Mouse (Mus musculus) liver, embryonic 12.5 days (tissue): ENCODE data around the gene Bola2. TPM values are rescaled to one million over a fixed set of nuclear protein-coding genes. Genes with fewer than 3 reads are reported as not detected.
A peak's percentile ranks its signal among the peaks of the same experiment; 100 is the strongest.

Experiments used
- ATAC-seq: fragments of 200-750 bp; cut with Nextera tagmentation; 2 replicates; pipeline ENCODE4 v1.8.0; 2017; ENCODE audit warnings: moderate number of reproducible peaks, mild to moderate bottlenecking, moderate library complexity
- H3K27ac ChIP-seq: fragments of 300-500 bp; sonication (generic); 2 replicates; pipeline ENCODE4 v1.5.1; 2016; ENCODE audit warnings: mild to moderate bottlenecking
- H3K27me3 ChIP-seq: fragments of 300-500 bp; sonication (generic); replicated peaks from 2 replicates; pipeline ENCODE4 v1.6.1; 2016; ENCODE audit warnings: mild to moderate bottlenecking, moderate library complexity
- H3K36me3 ChIP-seq: fragments of 300-500 bp; sonication (generic); 2 replicates; pipeline ENCODE4 v1.6.1; 2016; ENCODE audit warnings: mild to moderate bottlenecking, moderate library complexity
- H3K4me1 ChIP-seq: fragments of 300-500 bp; sonication (generic); 2 replicates; pipeline ENCODE4 v1.6.1; 2016
- H3K4me2 ChIP-seq: fragments of 300-500 bp; sonication (generic); 2 replicates; pipeline ENCODE4 v1.6.1; 2016; ENCODE audit warnings: mild to moderate bottlenecking, moderate library complexity
- H3K4me3 ChIP-seq: fragments of 300-500 bp; sonication (generic); 2 replicates; pipeline ENCODE4 v1.5.1; 2016; ENCODE audit warnings: mild to moderate bottlenecking, moderate library complexity
- H3K9ac ChIP-seq: fragments of 300-500 bp; sonication (generic); 2 replicates; pipeline ENCODE4 v1.6.1; 2016; ENCODE audit warnings: mild to moderate bottlenecking, moderate library complexity
- H3K9me3 ChIP-seq: fragments of 300-500 bp; sonication (generic); replicated peaks from 2 replicates; pipeline ENCODE4 v1.6.1; 2016; ENCODE audit warnings: mild to moderate bottlenecking, moderate library complexity
- WGBS: fragments of 180-500 bp; shearing (Covaris S2); methylation state at CpG from one replicate; pipeline ENCODE4 v1.1.7; 2016; ENCODE audit not compliant: insufficient replicate concordance; 5-methylcytosine and 5-hydroxymethylcytosine counted together
- polyA plus RNA-seq: library from polyadenylated mRNA; unstranded; fragments of >200 nt; fragmentation: Nextera tagmentation; extraction: Ambion mirVana; gene quantifications from 2 replicates; pipeline ENCODE4 v1.2.1, GENCODE M21; 2016

The Bola2 gene
- polyA plus RNA-seq, 1 experiment from 2014 or later, result 153 TPM

GRCm38 (mm10) chr7:126691676-126692075, 3.5 kb upstream of the Bola2 start:
- H3K4me1 ChIP-seq, result peaks cover 33% of the 10 kb centered on the region
- H3K36me3 ChIP-seq, result peaks cover 22% of the 10 kb centered on the region
- 79% methylated on average over 5 of the region's 5 CpGs for WGBS
- no peak overlapping the region for H3K27ac ChIP-seq
- H3K9me3 ChIP-seq, result no peaks in the 10 kb centered on the region
- no peak for ATAC-seq
- H3K27me3 ChIP-seq, result no peaks in the 10 kb centered on the region
- H3K4me2 ChIP-seq, result no peak overlapping the region
- no peak overlapping the region for H3K4me3 ChIP-seq
- no peak overlapping the region for H3K9ac ChIP-seq

DNA sequence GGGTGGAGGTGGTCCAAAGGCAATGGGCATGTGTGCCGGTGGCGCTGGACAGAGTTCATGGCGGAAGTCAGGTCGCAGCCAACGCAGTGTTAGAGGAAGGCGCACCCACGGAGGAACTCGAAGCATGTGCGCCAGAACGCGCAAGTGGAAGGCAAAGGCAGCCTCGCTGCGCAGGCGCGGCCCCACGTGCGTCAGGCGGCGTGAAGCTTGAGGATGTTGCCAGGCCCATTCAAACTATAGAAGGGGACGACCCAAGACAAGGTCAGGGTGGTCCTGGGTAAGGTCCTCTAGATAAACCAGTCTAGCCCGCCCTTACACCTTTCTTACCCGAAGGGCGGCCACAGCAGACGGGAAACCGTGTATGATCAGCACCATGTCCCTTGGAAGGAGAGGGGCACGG, 2.8 kb upstream of the Bola2 start:
- Histone ChIP-seq H3K9me3 (no peaks in the 10 kb centered on the region), H3K27me3 (no peaks in the 10 kb centered on the region), H3K4me2 (no peak overlapping the region), H3K4me3 (no peak overlapping the region), H3K27ac (no peak overlapping the region), H3K36me3 (peaks cover 27% of the 10 kb centered on the region), H3K4me1 (peaks cover 33% of the 10 kb centered on the region), H3K9ac (no peak overlapping the region)
- 88% methylated on average over 26 of the region's 26 CpGs for WGBS
- ATAC-seq, result no peak

GRCm38 (mm10) chr7:126693256-126693655, 1.9 kb upstream of the Bola2 start:
- Histone ChIP-seq H3K36me3 (peaks cover 33% of the 10 kb centered on the region), H3K4me1 (peaks cover 39% of the 10 kb centered on the region), H3K27me3 (no peaks in the 10 kb centered on the region), H3K9ac (no peak overlapping the region), H3K27ac (no peak overlapping the region), H3K4me2 (no peak overlapping the region), H3K9me3 (no peaks in the 10 kb centered on the region), H3K4me3 (no peak overlapping the region)
- 23% methylated on average over 3 of the region's 3 CpGs for whole genome bisulfite sequencing
- no peak for ATAC-seq

DNA sequence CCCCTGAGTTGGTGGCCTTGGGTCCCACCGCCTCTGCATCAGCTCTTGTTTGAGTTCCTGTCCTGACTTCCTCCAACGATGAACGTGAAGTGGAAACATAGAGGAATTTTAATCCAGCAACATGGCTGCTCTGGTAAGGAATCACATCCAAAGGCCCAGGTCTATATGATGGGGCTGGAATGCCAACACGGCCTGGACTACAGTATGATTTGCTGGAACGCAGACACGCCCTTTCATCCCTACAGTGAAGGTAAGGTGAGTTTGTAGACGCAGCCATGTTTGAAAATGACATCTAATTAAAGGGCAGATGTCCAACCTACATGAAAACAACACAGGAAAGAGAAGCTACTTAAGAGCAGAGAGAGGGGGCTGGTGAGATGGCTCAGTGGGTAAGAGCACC, 1.4 kb upstream of the Bola2 start:
- 80% methylated on average over 7 of the region's 7 CpGs for WGBS
- no peak overlapping the region for H3K4me2 ChIP-seq
- no peaks in the 10 kb centered on the region for H3K27me3 ChIP-seq
- H3K9ac ChIP-seq, result no peak overlapping the region
- peaks cover 33% of the 10 kb centered on the region for H3K36me3 ChIP-seq
- H3K27ac ChIP-seq, result no peak overlapping the region
- no peak for ATAC-seq
- H3K4me3 ChIP-seq, result no peak overlapping the region
- peaks cover 42% of the 10 kb centered on the region for H3K4me1 ChIP-seq
- H3K9me3 ChIP-seq, result no peaks in the 10 kb centered on the region

DNA sequence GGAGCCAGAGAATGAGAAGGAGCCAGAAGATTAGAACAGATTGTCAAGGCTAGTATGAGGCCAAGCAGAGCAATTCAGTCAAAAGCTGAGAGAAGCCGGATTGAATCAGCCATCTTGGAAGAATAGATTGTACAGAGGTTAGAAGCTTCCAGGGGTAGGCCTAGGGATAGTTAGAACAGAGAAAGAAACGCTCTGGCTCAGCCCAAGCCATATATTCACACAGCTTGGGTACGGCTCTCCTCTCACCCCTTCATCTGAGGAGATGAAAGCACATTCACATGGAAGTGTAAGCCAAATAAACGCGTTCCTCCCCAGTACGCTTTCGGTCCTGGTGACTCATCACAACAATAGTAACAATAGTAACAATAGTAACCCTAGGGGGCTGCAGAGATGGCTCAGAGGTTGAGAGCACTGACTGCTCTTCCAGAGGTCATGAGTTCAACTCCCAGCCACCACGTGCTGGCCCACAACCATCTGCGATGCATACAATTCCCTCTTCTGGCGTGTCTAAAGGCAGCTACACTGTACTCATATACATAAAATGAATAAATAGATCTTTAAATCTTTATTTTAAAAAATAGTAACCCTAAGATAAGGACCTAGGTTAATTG, 655 bp upstream of the Bola2 start:
- Histone ChIP-seq H3K4me3 (peak overlapping the region; percentile 92), H3K4me2 (peak overlapping the region; percentile 95), H3K9ac (peak overlapping the region; percentile 88; the same call in 1 of the 2 replicates), H3K36me3 (peaks cover 37% of the 10 kb centered on the region), H3K9me3 (no peaks in the 10 kb centered on the region), H3K27ac (no peak overlapping the region), H3K4me1 (peaks cover 48% of the 10 kb centered on the region), H3K27me3 (no peaks in the 10 kb centered on the region)
- WGBS, result 52% methylated on average over 10 of the region's 10 CpGs
- no peak for ATAC-seq

- H3K9me3 ChIP-seq, result no peaks in the 10 kb centered on the region
- peak within 1 kb of the TSS; percentile 88 for H3K9ac ChIP-seq
- peak within 1 kb of the TSS; percentile 91 for H3K27ac ChIP-seq
- WGBS, result under 1% methylated on average over 40 of the region's 40 CpGs
- peak; percentile 95 for ATAC-seq
- H3K4me1 ChIP-seq, result peaks cover 59% of the 10 kb centered on the region
- peak within 1 kb of the TSS; percentile 92 for H3K4me3 ChIP-seq
- H3K36me3 ChIP-seq, result peaks cover 47% of the 10 kb centered on the region
- H3K27me3 ChIP-seq, result no peaks in the 10 kb centered on the region
- peak within 1 kb of the TSS; percentile 95 for H3K4me2 ChIP-seq
Measured at GRCm38 (mm10) chr7:126695631-126696207, 518 bp downstream of the Bola2 start, which contains the start of gene Slx1b. TSS of gene Slx1b (minus strand) at chr7:126695784.

- H3K36me3 ChIP-seq, result peaks cover 41% of the 10 kb centered on the region
- 5% methylated on average over 17 of the region's 17 CpGs for WGBS
- H3K4me2 ChIP-seq, result peak overlapping the region; percentile 95
- no peak for ATAC-seq
- peaks cover 65% of the 10 kb centered on the region for H3K4me1 ChIP-seq
- no peaks in the 10 kb centered on the region for H3K27me3 ChIP-seq
- peak overlapping the region; percentile 88 for H3K9ac ChIP-seq
- peak overlapping the region; percentile 92 for H3K4me3 ChIP-seq
- H3K9me3 ChIP-seq, result no peaks in the 10 kb centered on the region
- peak overlapping the region; percentile 91 for H3K27ac ChIP-seq
Measured at GRCm38 (mm10) chr7:126696303-126696702, 1.1 kb downstream of the Bola2 start.

- H3K9ac ChIP-seq, result peak overlapping the region; percentile 88
- peaks cover 35% of the 10 kb centered on the region for H3K36me3 ChIP-seq
- no peaks in the 10 kb centered on the region for H3K9me3 ChIP-seq
- peaks cover 71% of the 10 kb centered on the region for H3K4me1 ChIP-seq
- no peak for ATAC-seq
- WGBS, result 50% methylated on average over 3 of the region's 3 CpGs
- H3K4me3 ChIP-seq, result peak overlapping the region; percentile 92
- H3K27ac ChIP-seq, result peak overlapping the region; percentile 91; the same call in 1 of the 2 replicates
- H3K27me3 ChIP-seq, result no peaks in the 10 kb centered on the region
- peak overlapping the region; percentile 95 for H3K4me2 ChIP-seq
Measured at GRCm38 (mm10) chr7:126696886-126697285, 1.7 kb downstream of the Bola2 start.

- 81% methylated on average over 8 of the region's 8 CpGs for WGBS
Measured at GRCm38 (mm10) chr7:126697838-126698237, 2.6 kb downstream of the Bola2 start.

GRCm38 (mm10) chr7:126700063-126701015, 5.1 kb downstream of the Bola2 start:
- ATAC-seq, result no peak
- Histone ChIP-seq H3K9me3 (no peaks in the 10 kb centered on the region), H3K4me2 (peak overlapping the region; percentile 54), H3K9ac (no peak overlapping the region), H3K36me3 (peaks cover 27% of the 10 kb centered on the region), H3K27me3 (peaks cover 34% of the 10 kb centered on the region), H3K27ac (no peak overlapping the region), H3K4me3 (0 out of 2 replicates have a peak overlapping the region, but pooled peaks have one; percentile 16), H3K4me1 (peaks cover 82% of the 10 kb centered on the region)
- WGBS, result 71% methylated on average over 25 of the region's 25 CpGs

More at GRCm38 (mm10) chr7:126697838-126698237, 2.6 kb downstream of the Bola2 start:
- peaks cover 77% of the 10 kb centered on the region for H3K4me1 ChIP-seq
- H3K27me3 ChIP-seq, result peaks cover 9% of the 10 kb centered on the region
- H3K9ac ChIP-seq, result no peak overlapping the region
- H3K27ac ChIP-seq, result no peak overlapping the region
- no peaks in the 10 kb centered on the region for H3K9me3 ChIP-seq
- H3K4me2 ChIP-seq, result peak overlapping the region; percentile 95; the same call in 1 of the 2 replicates
- H3K36me3 ChIP-seq, result peaks cover 27% of the 10 kb centered on the region
- ATAC-seq, result no peak
- H3K4me3 ChIP-seq, result no peak overlapping the region

DNA sequence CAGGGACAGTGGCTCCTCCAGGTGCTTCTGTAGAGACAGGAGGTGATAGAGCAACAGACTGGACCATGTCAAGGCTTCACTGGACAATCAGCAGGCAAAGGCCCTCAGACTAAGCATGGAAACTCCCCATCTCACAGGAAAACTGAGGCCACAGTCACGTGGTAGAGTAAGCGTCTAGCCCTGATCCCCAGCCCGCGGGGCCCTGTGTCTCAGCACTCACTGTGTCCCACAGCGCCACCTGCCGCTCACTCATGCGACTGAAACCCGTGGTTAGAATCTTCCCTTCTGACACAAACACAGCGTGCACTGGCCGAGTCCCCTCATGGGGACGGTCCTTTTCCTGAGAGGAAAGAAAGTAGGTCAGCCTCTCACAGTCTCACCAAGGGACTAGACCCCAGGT, 5.9 kb downstream of the Bola2 start:
- 1% methylated on average over 11 of the region's 11 CpGs for WGBS
- Histone ChIP-seq H3K4me2 (peak overlapping the region; percentile 54), H3K36me3 (peaks cover 27% of the 10 kb centered on the region), H3K4me1 (peaks cover 84% of the 10 kb centered on the region), H3K27ac (0 out of 2 replicates have a peak overlapping the region, but pooled peaks have one; percentile 1), H3K4me3 (peak overlapping the region; percentile 16; the same call in 1 of the 2 replicates), H3K27me3 (peaks cover 42% of the 10 kb centered on the region), H3K9me3 (no peaks in the 10 kb centered on the region), H3K9ac (no peak overlapping the region)
- ATAC-seq, result peak; percentile 60
